Mouse (Mus musculus) ovary, postnatal 10 days (tissue): ENCODE data around the gene Lrrc18.

Experiments
- DNase-seq: peaks from one replicate; pipeline ENCODE4 v3.0.0; 2022; ENCODE audit warnings: low spot score

Gene Lrrc18

DNA sequence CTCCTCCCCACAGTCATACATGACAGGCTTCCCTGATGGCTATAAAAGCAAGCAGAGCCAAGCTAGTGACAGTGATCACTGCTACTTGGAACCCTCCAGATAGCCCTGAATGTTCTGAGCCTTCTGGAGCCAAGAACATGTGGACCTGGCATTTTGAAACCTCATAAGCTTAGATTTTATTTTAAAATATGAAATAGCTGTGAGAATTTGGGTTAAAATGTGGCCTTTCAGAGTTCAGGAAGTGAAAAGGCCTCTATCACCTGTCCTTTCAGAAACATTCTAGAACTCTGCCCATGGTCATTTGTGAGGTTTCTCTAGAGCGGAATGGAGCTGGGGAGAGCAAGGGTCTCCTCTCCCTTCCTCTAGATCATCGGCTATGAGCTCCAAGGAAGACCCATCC, at the start of gene Lrrc18:
Gene Lrrc18 (plus strand): TSS at position 301 of the 400 bp plus-strand sequence.
- DNase-seq = no peak

GRCm38 (mm10) chr14:32947512-32947911, 43.7 kb upstream of the Lrrc18 start:
- no peak for DNase-seq

DNA sequence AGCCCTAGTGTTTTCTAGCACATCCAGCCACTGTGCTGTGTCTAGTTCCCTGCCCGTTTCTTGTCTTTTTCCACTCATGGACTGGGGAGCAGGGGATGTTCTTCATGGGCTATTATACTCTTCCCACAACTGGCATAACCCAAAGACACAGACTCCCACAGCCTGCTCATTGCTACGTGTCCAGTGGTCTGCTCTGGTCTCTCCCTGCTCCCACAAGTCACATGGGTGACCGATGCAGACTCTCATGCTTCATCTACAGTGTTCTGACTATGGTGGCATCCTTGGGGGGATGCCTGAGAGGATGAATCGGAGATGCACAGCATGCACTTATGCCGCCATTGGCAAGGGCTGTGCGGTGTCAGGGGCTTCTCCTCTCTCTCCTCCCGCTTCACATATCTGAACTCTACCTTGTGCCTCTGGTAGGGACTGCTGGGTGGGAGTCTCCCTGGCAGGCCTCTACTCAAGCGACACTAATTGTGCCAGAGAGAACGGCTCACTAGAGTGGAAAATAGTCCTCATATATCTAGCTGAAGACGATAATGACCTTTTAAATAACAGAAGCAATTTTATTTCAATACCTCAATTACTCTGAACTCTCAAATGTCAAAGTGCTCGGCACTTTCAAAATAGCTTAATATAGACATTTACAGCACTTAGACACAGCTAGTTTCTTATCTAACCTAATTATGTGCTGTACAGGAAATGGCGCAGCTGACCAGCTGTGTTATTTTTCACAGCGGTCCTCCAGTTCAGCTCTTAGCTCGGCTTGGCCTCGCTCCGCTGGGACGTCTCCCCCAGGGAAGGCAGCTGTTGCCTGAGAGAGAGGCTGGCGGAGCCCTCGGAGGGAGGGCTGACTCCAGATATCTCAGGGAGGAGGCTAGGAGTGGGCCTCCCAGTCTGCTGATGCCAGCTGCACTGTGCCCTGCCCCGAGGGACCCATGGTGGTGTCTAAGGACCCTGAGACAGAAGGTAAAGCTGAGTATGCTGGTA, 40.6 kb upstream of the Lrrc18 start:
- DNase-seq = no peak

DNA sequence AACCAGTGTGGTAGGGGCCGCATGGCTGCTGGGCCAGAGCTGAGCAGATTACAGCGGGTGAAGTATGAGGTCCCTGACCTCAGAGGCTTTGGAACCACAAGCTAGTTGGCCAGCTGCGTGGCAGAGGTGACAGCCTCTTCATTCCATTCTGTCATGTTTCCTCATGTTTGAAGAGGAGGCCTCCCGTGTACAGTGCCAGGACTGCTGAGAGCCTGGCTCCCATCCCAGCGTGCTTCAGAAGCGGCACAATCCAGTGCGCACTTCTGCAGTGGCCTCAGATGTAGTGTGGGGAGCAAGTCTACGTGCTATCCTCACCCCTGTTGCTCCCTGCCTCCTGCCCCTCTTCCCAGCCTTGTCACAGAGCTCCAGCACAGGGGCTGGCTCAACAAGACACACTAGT, 34.7 kb upstream of the Lrrc18 start:
- no peak for DNase-seq

DNA sequence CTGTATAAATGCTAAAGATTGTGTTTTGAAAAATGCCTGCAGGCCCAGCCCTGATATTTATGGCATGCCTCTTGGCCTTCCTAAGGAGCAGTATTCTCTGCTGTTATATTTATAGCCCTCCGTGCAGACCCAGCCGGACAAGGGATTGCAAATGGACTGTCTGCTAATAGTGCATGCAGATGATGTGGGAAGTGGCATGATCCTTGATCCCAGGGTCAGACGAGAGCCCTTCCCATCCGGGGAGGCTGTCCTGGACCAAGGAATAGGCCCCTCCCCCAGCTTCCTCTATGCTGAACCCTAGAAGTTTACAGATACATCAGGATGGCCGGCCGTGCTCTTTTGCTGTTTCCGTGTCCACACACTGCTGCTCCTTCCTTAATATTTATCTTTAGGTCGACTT, 32.5 kb upstream of the Lrrc18 start:
- no peak for DNase-seq

DNA sequence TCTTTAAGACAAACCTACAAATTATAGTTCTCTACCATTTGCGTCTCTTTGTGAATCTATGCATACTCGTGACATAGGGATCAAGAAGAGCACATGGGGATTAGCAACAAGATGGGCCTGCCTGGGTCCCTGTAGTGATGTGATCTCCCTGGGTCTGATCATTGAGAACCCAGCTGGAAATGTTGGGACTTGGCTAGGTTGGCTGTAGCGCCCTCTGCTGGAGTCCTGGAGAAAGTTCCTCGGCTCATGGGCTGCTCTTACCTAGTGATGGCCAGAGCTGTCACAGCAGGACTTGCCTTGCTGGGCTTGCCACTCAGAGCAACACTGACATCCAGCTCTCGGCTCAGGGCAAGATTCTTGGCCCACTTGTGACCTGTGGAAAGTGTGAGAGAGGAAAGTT, 30.7 kb upstream of the Lrrc18 start:
- DNase-seq = no peak

GRCm38 (mm10) chr14:32964742-32965141, 26.4 kb upstream of the Lrrc18 start:
- DNase-seq = no peak

- no peak for DNase-seq
Observed at GRCm38 (mm10) chr14:32970700-32971099, 20.5 kb upstream of the Lrrc18 start.

DNA sequence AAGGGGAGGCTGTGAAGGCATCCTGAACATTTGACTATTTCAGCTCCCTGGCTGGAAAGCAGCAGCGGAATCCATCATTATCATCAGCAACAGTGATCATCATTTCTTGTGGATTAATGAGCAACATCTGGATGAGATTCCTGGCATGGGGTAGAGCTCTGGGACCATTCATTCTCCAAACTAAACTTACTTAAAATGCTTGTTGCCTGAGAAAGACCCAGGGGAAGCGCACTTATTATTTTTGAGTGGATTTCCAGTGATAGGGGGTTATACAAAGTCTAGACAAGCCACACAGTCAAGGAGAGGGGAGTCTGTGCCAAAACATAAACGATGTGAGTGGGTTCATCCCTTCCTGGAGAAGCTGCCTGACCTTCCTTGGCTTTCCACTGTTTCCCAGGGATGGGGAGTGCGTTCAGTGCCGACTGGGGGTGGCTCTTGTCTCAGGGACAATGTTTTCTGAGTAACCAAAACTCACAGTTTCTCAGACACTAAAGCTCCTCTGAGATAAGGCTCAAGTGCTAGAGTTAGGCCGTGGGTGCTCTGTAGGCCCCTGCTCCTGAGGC, 6.9 kb upstream of the Lrrc18 start:
- DNase-seq = no peak

GRCm38 (mm10) chr14:32986659-32987058, 4.5 kb upstream of the Lrrc18 start:
- DNase-seq = no peak

DNA sequence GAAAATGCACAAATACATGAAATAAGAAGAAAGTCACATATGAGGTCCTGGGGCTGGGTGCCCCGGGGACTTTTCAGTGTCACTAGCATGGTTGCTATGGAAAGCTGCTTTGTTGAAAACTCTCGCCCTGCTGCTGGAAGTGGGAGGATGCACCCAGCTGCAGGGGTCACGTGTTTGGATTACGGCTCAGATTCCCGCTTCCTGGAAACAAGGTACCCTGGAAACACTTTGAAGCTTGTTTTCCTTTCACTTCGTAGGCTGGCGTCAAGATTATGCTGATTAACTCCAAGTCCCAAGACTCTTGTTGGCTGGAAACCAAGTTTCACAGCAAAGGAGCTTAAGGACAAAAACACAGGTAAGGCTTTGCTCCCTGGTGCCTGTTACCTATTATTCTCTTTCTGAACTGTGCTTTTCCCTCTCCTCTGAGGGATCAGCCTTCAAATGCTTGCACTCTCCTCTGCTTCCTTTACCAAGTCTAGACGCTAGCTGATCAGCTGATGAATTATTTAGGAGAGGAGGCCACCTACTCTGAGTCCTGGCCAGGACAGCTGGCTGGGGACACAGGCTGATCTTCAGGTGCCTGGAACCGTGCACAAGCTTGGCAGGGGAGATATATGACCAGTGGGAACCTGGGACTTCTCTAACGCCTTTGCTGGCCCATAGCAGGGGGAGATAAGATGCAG, 3.9 kb downstream of the Lrrc18 start:
- DNase-seq = no peak

DNA sequence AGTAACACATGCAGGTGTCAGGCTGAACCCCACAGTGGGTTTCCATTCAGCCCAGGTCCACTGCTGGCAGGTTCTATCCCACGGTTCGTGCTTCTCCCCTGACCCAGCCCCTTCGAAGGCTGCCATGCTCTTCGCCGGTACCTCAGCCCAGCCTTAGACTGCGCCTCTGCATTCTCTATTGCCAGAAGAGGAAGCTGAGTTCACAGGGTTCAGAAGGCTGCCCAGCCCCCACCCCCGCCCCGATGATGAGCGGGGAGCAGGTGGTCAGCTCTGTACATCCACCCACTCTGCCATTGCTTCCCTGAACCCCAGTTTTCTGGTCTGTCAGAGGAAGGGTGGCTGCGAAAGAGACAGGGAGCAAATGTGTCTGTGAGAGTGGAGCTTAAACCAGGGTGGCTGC, 8.3 kb downstream of the Lrrc18 start:
- no peak for DNase-seq

DNA sequence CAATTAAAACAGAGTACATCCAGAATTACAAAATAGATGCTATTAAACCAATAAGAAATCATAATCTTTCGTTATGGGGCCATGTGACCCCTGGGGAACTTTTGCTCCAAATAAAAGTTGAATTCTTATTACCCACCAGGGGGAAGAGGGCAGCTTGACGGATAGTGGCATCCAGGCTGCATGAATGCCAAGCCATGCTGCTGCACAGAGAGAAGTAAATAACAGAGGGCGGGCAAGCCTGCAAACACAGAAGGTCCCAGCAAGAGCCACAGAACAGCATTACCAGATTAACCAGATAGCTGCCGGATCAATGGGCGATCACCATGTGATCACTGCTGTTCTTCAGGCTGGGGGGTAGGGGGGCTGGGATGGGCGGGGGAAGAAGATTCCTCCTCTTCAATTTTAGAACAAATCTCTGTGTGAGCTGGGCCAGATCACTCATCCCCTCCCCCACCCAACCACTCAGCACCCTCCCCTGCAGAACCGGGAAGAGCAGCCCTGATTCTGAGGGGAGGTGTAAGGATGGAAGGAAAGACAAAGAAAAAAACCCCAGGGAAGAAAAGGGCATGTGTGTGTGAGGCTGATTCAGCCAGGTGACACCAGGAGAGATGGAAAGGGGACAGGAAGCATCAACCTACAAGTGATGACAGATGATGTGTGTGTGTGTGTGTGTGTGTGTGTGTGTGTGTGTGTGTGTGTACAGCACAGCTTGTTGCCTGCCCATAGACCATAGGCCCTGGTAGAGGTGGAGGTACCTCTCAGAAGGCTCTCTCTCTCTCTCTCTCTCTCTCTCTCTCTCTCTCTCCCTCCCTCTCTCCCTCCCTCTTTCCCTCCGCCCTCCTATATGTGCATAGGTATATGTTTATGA, 9.2 kb downstream of the Lrrc18 start:
- no peak for DNase-seq

GRCm38 (mm10) chr14:33005114-33005513, 13.9 kb downstream of the Lrrc18 start:
- DNase-seq = no peak

- DNase-seq = no peak
Observed at GRCm38 (mm10) chr14:33007638-33008037, 16.5 kb downstream of the Lrrc18 start.

- no peak for DNase-seq
Observed at GRCm38 (mm10) chr14:33019050-33019449, 27.9 kb downstream of the Lrrc18 start.

DNA sequence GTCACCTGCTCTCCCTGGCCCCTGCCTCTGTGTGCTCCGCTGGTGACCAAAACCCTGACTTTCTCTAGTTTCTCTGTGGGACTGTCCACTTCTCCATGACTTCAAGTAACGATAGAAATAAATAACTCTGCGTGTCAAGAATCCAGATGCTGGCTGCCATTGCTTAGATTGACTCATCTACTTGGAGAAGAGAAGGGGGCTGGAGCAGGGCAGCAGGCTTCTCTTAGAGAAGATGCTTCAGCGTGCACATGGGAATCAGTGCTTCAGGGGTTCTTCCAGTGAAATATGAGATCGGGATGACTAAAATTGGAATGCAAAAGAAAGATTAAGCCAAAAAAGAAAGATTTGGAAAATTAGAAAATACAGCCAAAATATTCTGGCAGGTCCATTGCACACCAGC, 28.4 kb downstream of the Lrrc18 start:
- DNase-seq = no peak

- no peak for DNase-seq
Observed at GRCm38 (mm10) chr14:33030849-33031248, 39.7 kb downstream of the Lrrc18 start.

- no peak for DNase-seq
Observed at GRCm38 (mm10) chr14:33033424-33033823, 42.2 kb downstream of the Lrrc18 start.

- no peak for DNase-seq
Observed at GRCm38 (mm10) chr14:33035386-33035785, 44.2 kb downstream of the Lrrc18 start.

GRCm38 (mm10) chr14:33036811-33037210, 45.6 kb downstream of the Lrrc18 start:
- no peak for DNase-seq

DNA sequence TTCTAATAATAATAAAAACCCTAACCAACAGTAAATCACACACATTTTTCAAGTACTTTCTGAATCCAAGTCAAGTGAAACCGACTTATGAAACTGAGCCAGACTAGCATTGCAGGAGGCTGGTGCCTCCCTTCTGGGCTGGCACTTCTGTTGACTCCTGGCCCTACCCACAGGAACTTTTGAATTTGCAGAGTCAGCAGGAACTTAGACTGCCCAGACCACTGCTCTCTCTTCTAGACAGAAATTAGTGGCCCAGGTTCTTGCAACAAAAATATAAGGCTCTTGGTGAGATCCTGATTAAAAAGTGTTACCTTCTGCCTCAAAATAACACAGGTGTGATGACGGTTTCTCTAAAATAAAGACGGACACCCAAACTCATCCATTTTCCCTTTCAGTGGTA, 54.0 kb downstream of the Lrrc18 start:
- DNase-seq = no peak
